Mouse (Mus musculus): ENCODE data around the gene Slc22a13.

- TF ChIP-seq POLR2A (IDR thresholded peaks at IDR 0.05; ENCODE audit: borderline replicate concordance, insufficient read depth, low read length) (no peak), CTCF (IDR thresholded peaks at IDR 0.05; ENCODE audit: borderline replicate concordance, insufficient read depth, low read depth, low read length) (no peak)
Measured at GRCm38 (mm10) chr9:119181241-119181728, 27.6 kb downstream of the Slc22a13 start.

Measured in cerebellum, adult 2 months (tissue).